Mouse (Mus musculus) heart, embryonic 16.5 days (tissue): ENCODE measurements around the gene Vamp5. TPM values are rescaled to one million over a fixed set of nuclear protein-coding genes. Genes with fewer than 3 reads are reported as not detected.

Source experiments
- ATAC-seq: fragments of 200-750 bp; cut with Nextera tagmentation; replicated peaks from 2 replicates; pipeline ENCODE4 v1.8.0; 2017; ENCODE audit warnings: moderate number of reproducible peaks; ENCODE audit not compliant: insufficient read depth, low FRiP score; ENCODE audit errors: extremely low read depth
- H3K27ac ChIP-seq: fragments of 300-500 bp; sonication (generic); 2 replicates; pipeline ENCODE4 v1.5.1; 2014; ENCODE audit warnings: mild to moderate bottlenecking, low read length, control low read depth, moderate library complexity
- H3K27me3 ChIP-seq: fragments of 300-500 bp; sonication (generic); 2 replicates; pipeline ENCODE4 v1.6.1; 2014; ENCODE audit warnings: low read length, mixed read lengths; ENCODE audit not compliant: control insufficient read depth, insufficient read depth
- H3K36me3 ChIP-seq: fragments of 300-500 bp; sonication (generic); 2 replicates; pipeline ENCODE4 v1.6.1; 2014; ENCODE audit not compliant: control insufficient read depth, insufficient read depth
- H3K4me1 ChIP-seq: fragments of 300-500 bp; sonication (generic); 2 replicates; pipeline ENCODE4 v1.6.1; 2014; ENCODE audit warnings: low read length, mixed read lengths; ENCODE audit not compliant: control insufficient read depth, insufficient read depth
- H3K4me2 ChIP-seq: fragments of 300-500 bp; sonication (generic); 2 replicates; pipeline ENCODE4 v1.6.1; 2014; ENCODE audit warnings: low read depth, mild to moderate bottlenecking, control low read depth, low read length
- H3K4me3 ChIP-seq: fragments of 300-500 bp; sonication (generic); 2 replicates; pipeline ENCODE4 v1.5.1; 2014; ENCODE audit warnings: mild to moderate bottlenecking, control low read depth, low read length
- H3K9ac ChIP-seq: fragments of 300-500 bp; sonication (generic); 2 replicates; pipeline ENCODE4 v1.6.1; 2014; ENCODE audit warnings: low read length, control low read depth
- H3K9me3 ChIP-seq: fragments of 300-500 bp; sonication (generic); replicated peaks from 2 replicates; pipeline ENCODE4 v1.6.1; 2016; ENCODE audit warnings: low read length; ENCODE audit not compliant: control insufficient read depth
- WGBS: fragments of 180-500 bp; shearing (Covaris S2); extraction: QIAGEN DNeasy Blood & Tissue Kit; methylation state at CpG from one replicate; pipeline ENCODE4 v1.1.7; 2014; 5-methylcytosine and 5-hydroxymethylcytosine counted together
- polyA plus RNA-seq: library from polyadenylated mRNA; unstranded; fragments of >200 nt; fragmentation: Nextera tagmentation; extraction: Ambion mirVana; gene quantifications from 2 replicates; pipeline ENCODE4 v1.2.1, GENCODE M21; 2015

Vamp5 gene
- polyA plus RNA-seq, 1 experiment from 2014 or later = 40.1 TPM

GRCm38 (mm10) chr6:72357164-72358079 lies 22.8 kb downstream of the Vamp5 start:
- Histone ChIP-seq H3K9ac (no peak overlapping the region), H3K27ac (no peak overlapping the region), H3K4me3 (no peak overlapping the region), H3K4me2 (no peak overlapping the region), H3K4me1 (peaks cover 31% of the 10 kb centered on the region), H3K9me3 (no peaks in the 10 kb centered on the region), H3K27me3 (no peaks in the 10 kb centered on the region), H3K36me3 (peaks cover 10% of the 10 kb centered on the region; the same call in 1 of the 2 replicates)
- WGBS = 55% methylated on average over 5 of the region's 5 CpGs
- no peak for ATAC-seq

GRCm38 (mm10) chr6:72356001-72356532 lies 24.2 kb downstream of the Vamp5 start:
- no peaks in the 10 kb centered on the region for H3K27me3 ChIP-seq
- peaks cover 28% of the 10 kb centered on the region for H3K4me1 ChIP-seq
- peak overlapping the region; percentile 81 for H3K9ac ChIP-seq
- 43% methylated on average over 6 of the region's 8 CpGs for WGBS
- peak overlapping the region; percentile 38; the same call in 1 of the 2 replicates for H3K27ac ChIP-seq
- no peak for ATAC-seq
- peaks cover 10% of the 10 kb centered on the region; the same call in 1 of the 2 replicates for H3K36me3 ChIP-seq
- H3K4me2 ChIP-seq = peak overlapping the region; percentile 88
- no peaks in the 10 kb centered on the region for H3K9me3 ChIP-seq
- H3K4me3 ChIP-seq = peak overlapping the region; percentile 70

GRCm38 (mm10) chr6:72355066-72355911 lies 25.0 kb downstream of the Vamp5 start, which contains the start of gene Tmem150a:
TSS of gene Tmem150a (plus strand) at chr6:72355447.
- Histone ChIP-seq H3K4me3 (peak within 1 kb of the TSS; percentile 70), H3K36me3 (peaks cover 14% of the 10 kb centered on the region), H3K4me2 (peak within 1 kb of the TSS; percentile 88), H3K9me3 (no peaks in the 10 kb centered on the region), H3K27ac (peak within 1 kb of the TSS; percentile 38), H3K9ac (peak within 1 kb of the TSS; percentile 81), H3K27me3 (no peaks in the 10 kb centered on the region), H3K4me1 (peaks cover 21% of the 10 kb centered on the region)
- under 1% methylated on average over 71 of the region's 71 CpGs for WGBS
- peak; percentile 92 for ATAC-seq

GRCm38 (mm10) chr6:72354025-72354424 lies 26.2 kb downstream of the Vamp5 start:
- WGBS = 86% methylated on average over 1 of the region's 1 CpGs
- Histone ChIP-seq H3K27ac (no peak overlapping the region), H3K27me3 (no peaks in the 10 kb centered on the region), H3K36me3 (peaks cover 16% of the 10 kb centered on the region), H3K4me2 (no peak overlapping the region), H3K4me1 (peaks cover 21% of the 10 kb centered on the region), H3K9me3 (no peaks in the 10 kb centered on the region), H3K9ac (no peak overlapping the region), H3K4me3 (no peak overlapping the region)
- no peak for ATAC-seq

GRCm38 (mm10) chr6:72352636-72353405 lies 27.4 kb downstream of the Vamp5 start:
- peak overlapping the region; percentile 11; the same call in 1 of the 2 replicates for H3K27ac ChIP-seq
- WGBS = 42% methylated on average over 5 of the region's 5 CpGs
- H3K27me3 ChIP-seq = no peaks in the 10 kb centered on the region
- no peak overlapping the region for H3K4me3 ChIP-seq
- H3K4me1 ChIP-seq = peaks cover 28% of the 10 kb centered on the region
- no peak for ATAC-seq
- H3K9me3 ChIP-seq = no peaks in the 10 kb centered on the region
- H3K9ac ChIP-seq = no peak overlapping the region
- no peak overlapping the region for H3K4me2 ChIP-seq
- peaks cover 10% of the 10 kb centered on the region for H3K36me3 ChIP-seq

- Histone ChIP-seq H3K4me2 (no peak overlapping the region), H3K9ac (no peak overlapping the region), H3K27ac (no peak overlapping the region), H3K27me3 (no peaks in the 10 kb centered on the region), H3K36me3 (peaks cover 10% of the 10 kb centered on the region), H3K9me3 (no peaks in the 10 kb centered on the region), H3K4me1 (peaks cover 34% of the 10 kb centered on the region), H3K4me3 (no peak overlapping the region)
- no peak for ATAC-seq
- 86% methylated on average over 2 of the region's 2 CpGs for WGBS
Observed at GRCm38 (mm10) chr6:72350214-72350613, 30.1 kb downstream of the Vamp5 start.

GRCm38 (mm10) chr6:72348411-72348810 lies 31.9 kb downstream of the Vamp5 start:
- Histone ChIP-seq H3K9ac (peak overlapping the region; percentile 95), H3K4me2 (peak overlapping the region; percentile 88), H3K27ac (no peak overlapping the region), H3K4me1 (peaks cover 37% of the 10 kb centered on the region), H3K36me3 (peaks cover 10% of the 10 kb centered on the region), H3K4me3 (peak overlapping the region; percentile 65; the same call in 1 of the 2 replicates), H3K9me3 (no peaks in the 10 kb centered on the region), H3K27me3 (no peaks in the 10 kb centered on the region)
- WGBS = 78% methylated on average over 10 of the region's 10 CpGs
- ATAC-seq = no peak
